Mouse (Mus musculus): ENCODE data around the gene Abcg5.

DNA sequence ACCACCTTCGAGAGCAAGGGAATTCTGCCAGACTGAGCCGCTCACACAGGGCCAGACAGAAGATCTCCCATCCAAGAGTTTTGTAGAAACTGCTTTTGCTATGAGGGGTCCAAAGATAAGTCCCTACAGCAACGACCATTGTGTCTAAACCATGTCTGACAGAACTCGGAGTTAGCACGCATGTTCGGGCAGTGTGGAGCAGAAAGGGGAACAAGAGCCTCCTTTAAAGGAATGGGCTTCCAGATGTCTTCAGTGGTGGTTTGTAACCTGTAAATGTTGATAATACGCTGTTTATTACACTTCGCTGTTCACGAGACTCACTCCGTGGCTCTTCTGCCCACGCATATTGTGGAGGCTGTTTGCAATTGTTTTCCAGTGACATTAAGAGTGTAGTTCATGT lies 5.2 kb downstream of the Abcg5 start:
- TF ChIP-seq CTCF (IDR thresholded peaks at IDR 0.05; ENCODE audit: low read depth, low read length): no peak
- no peak for TF ChIP-seq POLR2A (IDR thresholded peaks at IDR 0.05; ENCODE audit: borderline replicate concordance, low read depth, low read length)
